Mouse (Mus musculus): ENCODE data around the gene Msi2. TPM values are rescaled to one million over a fixed set of nuclear protein-coding genes. Genes with fewer than 3 reads are reported as not detected.

Gene Msi2
- polyA plus RNA-seq, 1 experiment from 2014 or later = 20.4 TPM

DNA sequence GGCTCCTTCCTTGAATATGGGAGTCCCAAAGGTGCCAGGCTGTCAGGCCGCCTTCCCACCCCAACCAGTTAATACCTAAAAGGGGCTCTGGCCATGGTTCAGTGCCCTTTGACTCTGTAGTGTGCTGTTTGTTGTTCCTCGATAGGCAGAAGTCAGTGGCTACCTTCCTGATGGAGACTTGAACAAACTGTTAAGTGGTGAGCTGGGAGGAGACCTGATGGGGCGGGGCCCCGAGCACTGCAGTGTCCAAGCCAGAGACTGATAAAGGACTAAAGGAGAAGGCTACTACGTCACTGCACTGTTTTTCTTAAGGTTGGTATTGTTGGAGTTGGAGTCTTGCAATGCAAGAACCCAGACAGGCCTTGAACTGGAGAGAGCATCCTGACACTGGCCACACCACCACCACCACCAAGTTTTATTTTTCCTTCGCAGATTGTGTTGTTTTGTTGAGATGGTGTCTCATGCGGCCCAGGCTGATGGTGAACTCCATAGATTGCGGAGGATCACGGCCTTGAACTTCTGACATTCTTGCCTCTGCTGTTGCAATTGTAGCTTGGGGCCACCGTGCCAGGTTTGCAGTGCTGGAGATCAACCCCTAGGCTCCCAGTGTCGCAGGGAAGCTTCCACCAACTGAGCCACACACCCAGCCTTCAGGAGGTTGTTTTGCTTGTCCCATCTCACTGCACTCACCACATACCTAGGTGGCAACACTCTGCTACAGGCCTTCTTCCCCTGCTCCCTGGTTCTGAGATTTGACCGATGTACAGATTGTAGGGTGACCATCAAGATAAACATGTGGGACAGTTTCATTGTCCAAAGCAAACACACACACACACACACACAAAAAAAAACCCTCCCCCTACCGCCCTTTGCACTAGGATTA, 2.2 kb upstream of the Msi2 start:
- no peaks in the 10 kb centered on the region for H3K9me3 ChIP-seq
- H3K4me3 ChIP-seq = no peak overlapping the region; the same call in 1 of the 2 replicates
- peak overlapping the region; percentile 58 for H3K27ac ChIP-seq
- WGBS = 71% methylated on average over 13 of the region's 13 CpGs
- peaks cover 2% of the 10 kb centered on the region; the same call in 1 of the 2 replicates for H3K36me3 ChIP-seq (replicated peaks)
- peaks cover 8% of the 10 kb centered on the region; the same call in 1 of the 2 replicates for H3K27me3 ChIP-seq (ENCODE audit: poor library complexity, severe bottlenecking)
- peaks cover 48% of the 10 kb centered on the region for H3K4me1 ChIP-seq
- DNase-seq (ENCODE audit: extremely low spot score, low spot score) = no peak

- H3K4me1 ChIP-seq = peaks cover 57% of the 10 kb centered on the region
- H3K4me3 ChIP-seq = peak overlapping the region; percentile 97
- DNase-seq (ENCODE audit: extremely low spot score, low spot score) = no peak
- H3K36me3 ChIP-seq (replicated peaks) = peaks cover 11% of the 10 kb centered on the region
- peaks cover 8% of the 10 kb centered on the region; the same call in 1 of the 2 replicates for H3K27me3 ChIP-seq (ENCODE audit: poor library complexity, severe bottlenecking)
- peak overlapping the region; percentile 100; the same call in 1 of the 2 replicates for H3K27ac ChIP-seq
- H3K9me3 ChIP-seq = no peaks in the 10 kb centered on the region
- WGBS = 54% methylated on average over 3 of the region's 3 CpGs
Measured at GRCm38 (mm10) chr11:88719601-88720000, 1.3 kb upstream of the Msi2 start.

DNA sequence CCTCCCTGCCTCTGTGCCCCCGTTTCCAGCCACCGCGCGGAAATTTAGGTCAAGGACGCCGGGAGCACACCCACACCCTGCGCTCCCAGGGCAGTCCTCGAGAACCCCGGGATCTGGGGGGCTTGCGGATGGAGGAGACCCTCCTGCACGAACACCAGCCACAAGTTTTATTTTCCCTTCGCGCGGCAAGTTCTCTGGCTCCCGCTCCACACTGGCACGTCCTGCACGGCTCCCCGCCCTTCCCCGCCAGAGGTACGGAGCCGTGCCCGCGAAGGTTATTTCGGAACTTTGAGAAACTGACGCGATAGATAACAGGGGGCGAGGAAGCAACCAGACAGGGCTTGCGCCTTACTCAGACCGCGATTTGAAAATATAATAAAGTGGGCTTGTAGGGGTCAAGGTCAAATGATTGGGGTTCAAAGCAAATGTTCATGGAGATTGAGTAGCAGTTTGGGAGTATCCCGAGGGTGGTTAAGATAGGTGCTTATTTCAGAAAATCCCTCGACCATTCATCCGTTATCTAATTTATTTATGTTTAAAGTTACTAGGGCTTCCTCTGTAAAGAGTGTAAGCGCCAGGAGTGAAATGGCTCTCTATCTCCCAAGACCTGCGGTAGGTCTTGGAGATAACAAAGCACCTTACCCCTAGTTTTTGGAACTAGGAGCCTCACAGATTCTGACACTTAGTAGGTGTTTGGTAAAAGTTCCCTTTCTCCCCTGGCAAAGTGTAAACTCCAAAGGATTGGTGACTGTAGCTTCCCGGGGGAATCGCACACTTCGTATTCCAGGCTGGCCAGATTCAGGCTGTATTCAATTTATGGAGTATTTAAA, 668 bp upstream of the Msi2 start:
- peak; percentile 61 for DNase-seq (ENCODE audit: extremely low spot score, low spot score)
- Histone ChIP-seq H3K36me3 (replicated peaks) (peaks cover 17% of the 10 kb centered on the region), H3K27ac (peak overlapping the region; percentile 100), H3K9me3 (no peaks in the 10 kb centered on the region), H3K4me1 (peaks cover 63% of the 10 kb centered on the region), H3K27me3 (ENCODE audit: poor library complexity, severe bottlenecking) (peaks cover 8% of the 10 kb centered on the region; the same call in 1 of the 2 replicates), H3K4me3 (peak overlapping the region; percentile 97)
- 5% methylated on average over 38 of the region's 38 CpGs for WGBS

DNA sequence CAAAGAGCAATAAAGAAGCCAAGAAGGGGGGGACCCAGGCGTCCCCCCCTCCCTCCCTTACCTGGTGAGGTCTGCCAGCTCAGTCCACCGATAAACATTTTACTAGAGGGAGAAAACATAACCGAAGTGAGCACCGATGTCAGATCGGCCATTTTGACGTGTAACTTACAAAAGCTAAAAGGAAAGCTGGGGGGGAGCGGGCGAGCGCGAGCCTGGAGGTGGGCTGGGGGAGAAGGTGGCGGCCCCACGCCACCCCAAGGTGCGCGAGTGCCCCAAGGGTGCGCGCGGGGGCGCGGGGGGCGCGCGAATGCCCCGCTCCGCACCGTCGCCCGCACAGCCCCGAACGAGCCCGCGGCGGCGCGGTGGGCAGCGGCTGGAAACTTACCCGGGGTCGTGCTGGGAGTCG, 666 bp downstream of the Msi2 start:
- Histone ChIP-seq H3K9me3 (no peaks in the 10 kb centered on the region), H3K4me3 (peak overlapping the region; percentile 97), H3K27ac (peak overlapping the region; percentile 100), H3K36me3 (replicated peaks) (peaks cover 29% of the 10 kb centered on the region), H3K4me1 (peaks cover 71% of the 10 kb centered on the region), H3K27me3 (ENCODE audit: poor library complexity, severe bottlenecking) (peaks cover 8% of the 10 kb centered on the region; the same call in 1 of the 2 replicates)
- under 1% methylated on average over 38 of the region's 38 CpGs for WGBS
- DNase-seq (ENCODE audit: extremely low spot score, low spot score) = peak; percentile 57

- H3K27ac ChIP-seq = peak overlapping the region; percentile 100
- H3K9me3 ChIP-seq = no peaks in the 10 kb centered on the region
- DNase-seq (ENCODE audit: extremely low spot score, low spot score) = no peak
- peaks cover 35% of the 10 kb centered on the region for H3K36me3 ChIP-seq (replicated peaks)
- peak overlapping the region; percentile 97 for H3K4me3 ChIP-seq
- H3K4me1 ChIP-seq = peaks cover 72% of the 10 kb centered on the region
- peaks cover 8% of the 10 kb centered on the region; the same call in 1 of the 2 replicates for H3K27me3 ChIP-seq (ENCODE audit: poor library complexity, severe bottlenecking)
- WGBS = under 1% methylated on average over 19 of the region's 19 CpGs
Measured at GRCm38 (mm10) chr11:88717016-88717643, 1.2 kb downstream of the Msi2 start.

DNA sequence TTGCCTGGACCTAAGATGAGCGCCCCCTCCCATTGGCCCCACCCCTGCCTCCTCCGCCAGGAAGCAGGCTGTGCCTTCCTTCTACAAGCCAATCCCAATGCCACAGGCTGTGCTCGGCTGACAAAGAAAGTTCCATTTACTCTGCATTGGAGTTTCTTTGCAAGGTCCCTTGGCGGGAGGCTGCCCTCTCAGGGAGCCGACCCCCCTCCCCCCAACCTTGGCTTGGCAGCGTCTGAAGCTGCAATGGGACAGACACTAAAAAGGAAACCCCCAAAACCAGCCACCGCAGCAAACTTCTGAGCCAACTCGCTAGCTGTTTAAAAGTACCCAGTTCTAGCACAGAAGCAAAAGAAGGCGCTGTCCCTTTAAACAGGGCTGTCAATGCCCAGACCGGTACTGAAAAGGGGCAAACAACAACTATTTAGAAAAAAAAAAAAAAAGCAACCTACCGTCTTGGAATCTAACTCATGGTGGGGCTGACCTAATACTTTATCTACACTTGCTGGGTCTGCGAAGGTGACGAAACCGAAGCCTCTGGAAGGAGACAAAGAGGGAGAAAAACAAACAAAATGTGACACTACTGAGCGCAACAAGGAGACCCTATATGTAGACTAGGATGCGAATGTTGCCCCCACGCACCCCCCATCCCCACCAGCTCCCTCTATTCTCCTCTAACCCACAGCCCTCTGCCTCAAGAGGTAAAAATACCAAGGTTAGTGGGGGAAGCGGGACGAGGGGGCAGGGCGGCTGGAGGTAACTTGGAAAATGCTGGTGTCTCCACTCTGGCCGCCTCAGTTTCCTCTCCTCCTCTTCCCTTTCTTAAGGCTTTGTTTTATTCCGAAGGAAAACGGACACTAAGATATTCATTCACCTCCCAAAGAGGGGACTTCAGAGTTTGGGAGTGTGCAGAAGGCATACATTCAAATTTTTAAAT, 2.0 kb downstream of the Msi2 start:
- peaks cover 43% of the 10 kb centered on the region for H3K36me3 ChIP-seq (replicated peaks)
- DNase-seq (ENCODE audit: extremely low spot score, low spot score) = peak; percentile 59
- peak overlapping the region; percentile 100 for H3K27ac ChIP-seq
- H3K9me3 ChIP-seq = no peaks in the 10 kb centered on the region
- peaks cover 8% of the 10 kb centered on the region; the same call in 1 of the 2 replicates for H3K27me3 ChIP-seq (ENCODE audit: poor library complexity, severe bottlenecking)
- H3K4me3 ChIP-seq = peak overlapping the region; percentile 97
- WGBS = under 1% methylated on average over 23 of the region's 23 CpGs
- peaks cover 68% of the 10 kb centered on the region for H3K4me1 ChIP-seq

GRCm38 (mm10) chr11:88715299-88715698, 3.0 kb downstream of the Msi2 start:
- no peak for DNase-seq (ENCODE audit: extremely low spot score, low spot score)
- H3K36me3 ChIP-seq (replicated peaks) = peaks cover 53% of the 10 kb centered on the region
- peaks cover 58% of the 10 kb centered on the region for H3K4me1 ChIP-seq
- H3K9me3 ChIP-seq = no peaks in the 10 kb centered on the region
- WGBS = 52% methylated on average over 7 of the region's 7 CpGs
- peak overlapping the region; percentile 100 for H3K27ac ChIP-seq
- 0 out of 2 replicates have a peak, but pooled peaks cover 3% of the 10 kb centered on the region for H3K27me3 ChIP-seq (ENCODE audit: poor library complexity, severe bottlenecking)
- H3K4me3 ChIP-seq = peak overlapping the region; percentile 97

DNA sequence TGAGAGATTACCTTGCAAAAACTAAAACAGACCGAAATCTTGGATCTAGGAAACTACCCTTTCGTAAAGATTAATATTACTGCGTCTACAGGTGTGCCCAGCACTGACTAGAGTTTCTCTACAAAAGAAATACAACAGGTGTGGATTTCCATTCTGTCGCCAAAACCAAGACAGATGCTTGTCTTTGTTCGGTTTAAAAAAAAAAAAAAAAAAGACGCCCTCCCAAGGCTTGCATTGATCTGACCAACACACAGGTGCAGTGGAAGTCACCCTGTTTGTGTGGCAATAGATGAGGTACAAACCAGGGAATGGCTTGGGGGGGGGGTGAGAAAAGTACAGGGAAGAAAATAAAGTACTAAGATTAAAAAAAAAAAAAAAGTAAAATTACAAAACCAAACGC, 4.2 kb downstream of the Msi2 start:
- 76% methylated on average over 7 of the region's 7 CpGs for WGBS
- H3K4me1 ChIP-seq = peaks cover 58% of the 10 kb centered on the region

DNA sequence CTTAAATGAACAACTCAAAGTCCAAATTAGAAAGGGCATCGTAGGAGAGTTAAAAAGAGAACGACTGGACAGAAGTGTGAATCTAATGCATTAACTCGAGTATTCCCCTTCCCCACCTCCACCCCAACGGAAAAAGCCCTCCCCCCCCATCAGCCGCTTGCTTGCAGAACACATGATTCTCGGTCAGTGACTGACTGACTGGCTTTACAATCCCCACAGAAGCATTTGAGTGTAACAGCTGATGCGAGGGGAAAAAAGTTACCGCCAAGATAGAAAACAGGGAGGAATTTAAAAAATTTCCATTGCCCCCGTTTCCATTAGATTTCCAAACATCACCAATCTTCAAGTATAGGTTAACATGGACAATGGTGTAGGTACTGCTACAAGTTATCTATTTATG, 4.8 kb downstream of the Msi2 start:
- no peak for DNase-seq (ENCODE audit: extremely low spot score, low spot score)
- peak overlapping the region; percentile 97; the same call in 1 of the 2 replicates for H3K4me3 ChIP-seq
- WGBS = 81% methylated on average over 9 of the region's 9 CpGs
- no peak overlapping the region for H3K27ac ChIP-seq
- H3K4me1 ChIP-seq = peaks cover 58% of the 10 kb centered on the region
- peaks cover 71% of the 10 kb centered on the region for H3K36me3 ChIP-seq (replicated peaks)
- no peaks in the 10 kb centered on the region for H3K9me3 ChIP-seq
- H3K27me3 ChIP-seq (ENCODE audit: poor library complexity, severe bottlenecking) = no peaks in the 10 kb centered on the region

More for the DNA sequence above, 4.2 kb downstream of the Msi2 start:
- Histone ChIP-seq H3K27me3 (ENCODE audit: poor library complexity, severe bottlenecking) (no peaks in the 10 kb centered on the region), H3K4me3 (peak overlapping the region; percentile 97), H3K27ac (no peak overlapping the region), H3K36me3 (replicated peaks) (peaks cover 65% of the 10 kb centered on the region), H3K9me3 (no peaks in the 10 kb centered on the region)
- DNase-seq (ENCODE audit: extremely low spot score, low spot score) = no peak

DNA sequence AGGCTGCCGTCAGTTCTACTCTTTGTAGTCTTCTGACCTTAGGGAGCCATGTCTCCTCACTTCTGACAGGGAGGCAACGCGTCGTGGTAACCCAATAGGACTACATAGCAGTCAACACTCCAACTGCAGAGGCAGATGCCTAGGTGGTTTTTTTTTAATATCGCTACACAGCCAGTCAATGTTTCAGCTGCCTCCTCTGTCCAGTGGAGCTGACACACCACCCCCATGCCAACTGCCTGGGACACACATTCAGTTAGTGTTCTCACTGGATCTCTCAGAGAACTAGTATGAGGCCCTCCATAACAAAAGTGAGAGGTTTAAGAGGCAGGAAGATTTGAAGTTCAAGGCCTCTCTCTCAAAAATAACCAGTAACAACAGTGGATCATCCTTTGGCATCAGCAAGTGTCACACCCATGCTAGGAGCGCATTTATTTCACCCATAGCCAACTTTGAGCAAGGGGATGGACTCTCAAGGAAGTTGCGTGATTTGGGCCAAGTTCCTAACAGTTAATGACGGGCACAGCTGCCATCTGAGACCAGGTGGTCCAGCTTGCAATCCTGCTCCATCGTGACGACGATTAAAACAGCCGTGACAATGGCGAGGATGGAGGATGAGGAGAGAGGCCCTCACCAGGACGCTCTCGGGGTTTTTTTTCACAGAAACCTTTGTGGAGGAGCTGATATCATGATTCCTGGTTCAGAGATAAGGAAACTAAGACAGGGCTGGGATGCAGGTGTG, 8.3 kb downstream of the Msi2 start:
- 93% methylated on average over 15 of the region's 15 CpGs for WGBS

DNA sequence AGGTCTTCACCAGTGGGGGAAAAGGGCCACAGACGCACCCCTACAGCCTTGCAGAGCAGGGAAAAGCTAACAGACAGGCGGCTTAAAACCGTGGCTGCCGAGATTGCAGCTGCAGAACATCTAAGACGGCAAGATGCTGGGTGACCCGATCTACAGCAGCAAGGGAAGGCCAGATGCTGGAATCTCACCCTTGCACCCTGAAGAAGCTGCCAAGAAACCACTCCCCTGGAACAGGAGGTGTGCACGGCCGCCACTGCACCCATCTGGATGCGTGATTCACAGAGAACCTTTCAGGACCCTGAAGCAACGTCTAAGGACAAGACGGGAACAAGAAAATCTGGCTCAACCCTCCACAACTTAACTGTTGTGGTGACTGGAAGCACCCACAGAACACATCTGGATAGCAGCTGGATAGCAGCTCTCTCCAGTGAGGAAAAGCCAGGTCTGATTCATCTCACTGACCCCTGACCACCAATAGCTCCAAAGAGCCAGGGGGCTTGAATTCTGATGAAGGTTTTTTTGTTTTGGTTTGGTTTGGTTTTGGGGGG, 11.0 kb downstream of the Msi2 start:
- Histone ChIP-seq H3K27me3 (ENCODE audit: poor library complexity, severe bottlenecking) (no peaks in the 10 kb centered on the region), H3K36me3 (replicated peaks) (peaks cover 93% of the 10 kb centered on the region), H3K4me3 (no peak overlapping the region), H3K9me3 (no peaks in the 10 kb centered on the region), H3K27ac (0 out of 2 replicates have a peak overlapping the region, but pooled peaks have one; percentile 41), H3K4me1 (peaks cover 84% of the 10 kb centered on the region)
- WGBS = 77% methylated on average over 11 of the region's 11 CpGs
- no peak for DNase-seq (ENCODE audit: extremely low spot score, low spot score)

More for the DNA sequence above, 8.3 kb downstream of the Msi2 start:
- no peaks in the 10 kb centered on the region for H3K27me3 ChIP-seq (ENCODE audit: poor library complexity, severe bottlenecking)
- DNase-seq (ENCODE audit: extremely low spot score, low spot score) = no peak
- peaks cover 99% of the 10 kb centered on the region for H3K36me3 ChIP-seq (replicated peaks)
- no peak overlapping the region for H3K27ac ChIP-seq
- H3K9me3 ChIP-seq = no peaks in the 10 kb centered on the region
- no peak overlapping the region for H3K4me3 ChIP-seq
- H3K4me1 ChIP-seq = peaks cover 75% of the 10 kb centered on the region

Measured in forebrain, embryonic 10.5 days (tissue).